Mouse (Mus musculus) kidney, adult 2 months (tissue): ENCODE data around the gene Rdx. TPM values are rescaled to one million over a fixed set of nuclear protein-coding genes. Genes with fewer than 3 reads are reported as not detected.

Experiments
- DNase-seq: peaks from one replicate; pipeline ENCODE4 v3.0.0; 2021
- H3K27ac ChIP-seq: fragments of 200-500 bp; 2 replicates; pipeline ENCODE4 v1.5.1; 2012; ENCODE audit warnings: low read depth, low read length, control low read depth, inconsistent platforms; ENCODE audit not compliant: insufficient read depth
- H3K27me3 ChIP-seq: fragments of 200-500 bp; replicated peaks from 2 replicates; pipeline ENCODE4 v1.6.1; 2012; ENCODE audit warnings: mild to moderate bottlenecking, moderate library complexity, low read length, inconsistent platforms; ENCODE audit not compliant: control insufficient read depth, insufficient read depth
- H3K36me3 ChIP-seq: fragments of 200-500 bp; 2 replicates; pipeline ENCODE4 v1.6.1; 2012; ENCODE audit warnings: mild to moderate bottlenecking, moderate library complexity, low read length, inconsistent platforms; ENCODE audit not compliant: control insufficient read depth, insufficient read depth
- H3K4me1 ChIP-seq: fragments of 200-500 bp; 2 replicates; pipeline ENCODE4 v1.6.1; 2011; ENCODE audit warnings: low read length; ENCODE audit not compliant: control insufficient read depth, insufficient read depth
- H3K4me3 ChIP-seq: fragments of 200-500 bp; 2 replicates; pipeline ENCODE4 v1.5.1; 2011; ENCODE audit warnings: mild to moderate bottlenecking, low read depth, low read length, control low read depth; ENCODE audit not compliant: insufficient read depth
- CTCF ChIP-seq: fragments of 200-500 bp; conservative IDR thresholded peaks from 2 replicates; pipeline ENCODE4 v1.5.1; 2011; ENCODE audit warnings: low read depth, mild to moderate bottlenecking, control low read depth, low read length, moderate library complexity, mixed read lengths; ENCODE audit not compliant: insufficient read depth, insufficient read length
- POLR2A ChIP-seq: fragments of 200-500 bp; IDR thresholded peaks from one replicate; pipeline ENCODE4 v1.6.1; 2011; ENCODE audit warnings: low read depth, low read length, control low read depth
- WGBS: fragments of 180-500 bp; shearing (Covaris S2); methylation state at CpG from one replicate; pipeline ENCODE4 v1.1.7; 2018; 5-methylcytosine and 5-hydroxymethylcytosine counted together
- polyA plus RNA-seq: library from polyadenylated mRNA; depleted of rRNA; stranded (reverse); fragments of >200 nt; gene quantifications from 2 replicates; pipeline ENCODE4 v1.2.3, GENCODE M21; 2012; rRNA removed

Rdx gene
- polyA plus RNA-seq, 1 experiment: 39.2 TPM

DNA sequence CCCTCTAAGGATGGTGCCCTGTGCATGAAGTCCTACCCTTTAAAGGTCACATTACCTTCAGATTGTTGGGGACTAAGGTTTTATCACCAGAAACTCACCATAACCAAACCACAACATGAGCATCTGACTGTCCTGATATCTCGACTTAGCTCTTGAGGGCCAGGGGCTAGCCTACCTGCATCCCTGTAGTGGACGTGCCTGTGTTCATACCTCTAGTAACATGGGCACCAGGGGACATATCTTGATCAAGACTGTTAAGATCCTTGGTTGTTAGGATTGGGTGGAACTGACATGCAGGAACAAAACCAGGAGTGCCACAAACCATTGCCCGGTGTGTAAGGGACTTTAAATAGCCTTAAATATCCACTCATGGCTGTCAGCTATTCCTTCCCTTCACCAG lies 60.2 kb downstream of the Rdx start:
- TF ChIP-seq CTCF: no peak
- TF ChIP-seq POLR2A: no peak
- Histone ChIP-seq H3K27me3 (no peaks in the 10 kb centered on the region), H3K4me3 (no peak overlapping the region), H3K4me1 (no peaks in the 10 kb centered on the region), H3K27ac (no peak overlapping the region), H3K36me3 (no peaks in the 10 kb centered on the region; the same call in 1 of the 2 replicates)
- DNase-seq: no peak
- 95% methylated on average over 3 of the region's 3 CpGs for WGBS

DNA sequence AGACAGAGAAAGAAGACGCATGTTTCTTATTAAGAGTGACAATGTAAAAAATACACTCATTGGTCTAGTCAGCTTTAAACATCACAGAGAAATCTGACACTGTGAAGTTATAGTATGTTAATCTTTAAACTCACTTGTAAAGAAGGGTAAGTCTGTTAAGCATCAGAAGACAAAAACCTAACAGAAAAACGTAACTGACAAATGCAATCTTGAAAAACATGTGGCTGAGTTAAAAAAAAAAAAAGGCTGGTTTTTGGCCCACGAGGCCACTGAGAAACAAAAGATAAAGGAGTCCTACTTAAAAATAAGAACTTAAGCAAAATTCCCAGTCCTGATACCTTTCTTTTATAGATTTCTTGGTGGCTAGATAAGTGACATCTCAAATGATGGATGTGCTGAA lies 63.8 kb downstream of the Rdx start:
- no peak overlapping the region for H3K27ac ChIP-seq
- no peak overlapping the region for H3K4me3 ChIP-seq
- H3K36me3 ChIP-seq: no peaks in the 10 kb centered on the region; the same call in 1 of the 2 replicates
- H3K4me1 ChIP-seq: no peaks in the 10 kb centered on the region
- TF ChIP-seq CTCF: no peak
- TF ChIP-seq POLR2A: no peak
- no peaks in the 10 kb centered on the region for H3K27me3 ChIP-seq
- no peak for DNase-seq
- WGBS: 53% methylated on average over 3 of the region's 3 CpGs

DNA sequence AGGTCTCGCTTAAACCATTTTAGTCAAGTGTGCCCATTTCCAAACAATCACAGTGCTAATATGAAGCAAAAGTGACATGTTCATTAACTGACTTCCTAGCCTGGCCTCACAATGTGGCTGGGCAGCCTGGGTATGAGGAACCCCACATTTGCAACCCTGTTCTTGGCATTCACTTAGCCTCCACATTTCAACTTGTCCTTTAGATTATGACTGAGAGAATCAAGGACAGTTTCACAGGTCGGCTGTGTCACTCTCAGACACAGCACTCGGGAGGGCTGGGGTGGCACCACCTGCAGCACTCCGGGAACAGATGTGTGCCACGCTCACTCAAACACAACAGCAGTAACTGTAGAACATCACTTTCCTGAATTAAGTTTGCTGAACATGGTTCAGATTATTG lies 66.1 kb downstream of the Rdx start:
- Histone ChIP-seq H3K4me3 (no peak overlapping the region), H3K36me3 (peaks cover 2% of the 10 kb centered on the region), H3K27ac (no peak overlapping the region), H3K4me1 (no peaks in the 10 kb centered on the region), H3K27me3 (no peaks in the 10 kb centered on the region)
- no peak for TF ChIP-seq POLR2A
- no peak for TF ChIP-seq CTCF
- DNase-seq: no peak
- WGBS: 91% methylated on average over 5 of the region's 5 CpGs

DNA sequence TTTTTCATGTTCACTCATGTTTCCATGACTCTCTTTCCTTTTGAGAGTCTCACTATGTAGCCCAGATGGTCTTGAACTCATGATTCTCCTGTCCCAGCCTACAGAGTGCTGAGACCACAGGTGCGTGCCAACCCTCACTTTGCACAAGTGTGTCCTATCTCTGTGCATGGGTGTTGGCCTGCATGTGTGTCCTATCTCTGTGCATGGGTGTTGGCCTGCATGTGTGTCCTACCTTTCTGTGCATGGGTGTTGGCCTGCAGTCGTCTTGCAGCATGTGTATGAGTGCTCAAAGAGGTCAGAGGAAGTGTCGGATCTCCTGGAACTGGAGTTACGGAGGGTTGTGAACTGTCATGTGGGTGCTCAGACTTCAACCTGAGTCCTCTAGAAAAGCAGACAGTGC lies 72.2 kb downstream of the Rdx start:
- no peak overlapping the region for H3K27ac ChIP-seq

DNA sequence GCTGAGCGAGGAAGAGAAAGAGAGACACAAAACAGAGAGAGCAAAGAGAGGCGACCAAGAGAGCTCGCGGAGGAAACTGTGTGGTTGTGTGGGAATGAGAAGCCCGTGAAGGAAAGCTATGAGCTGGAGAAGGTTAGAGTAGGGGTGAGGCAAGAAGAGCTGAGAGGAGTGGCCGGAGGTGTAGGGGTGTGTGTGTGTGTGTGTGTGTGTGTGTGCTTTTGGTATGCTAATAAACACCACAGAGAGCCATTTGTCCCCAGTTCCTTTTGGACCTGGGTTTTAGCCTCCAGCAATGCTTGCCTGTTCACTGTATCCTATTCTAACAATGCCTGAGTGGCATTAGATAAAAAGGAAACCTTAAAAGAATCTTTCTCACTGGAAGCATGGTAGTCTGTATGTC lies 78.3 kb downstream of the Rdx start:
- no peak overlapping the region for H3K4me3 ChIP-seq
- H3K4me1 ChIP-seq: no peaks in the 10 kb centered on the region
- WGBS: 95% methylated on average over 6 of the region's 6 CpGs
- TF ChIP-seq POLR2A (no peak), CTCF (no peak)
- H3K27me3 ChIP-seq: no peaks in the 10 kb centered on the region
- no peak for DNase-seq
- peaks cover 4% of the 10 kb centered on the region; the same call in 1 of the 2 replicates for H3K36me3 ChIP-seq
- H3K27ac ChIP-seq: no peak overlapping the region

More for the DNA sequence above, 72.2 kb downstream of the Rdx start:
- Histone ChIP-seq H3K36me3 (peaks cover 4% of the 10 kb centered on the region), H3K4me1 (no peaks in the 10 kb centered on the region), H3K4me3 (no peak overlapping the region), H3K27me3 (no peaks in the 10 kb centered on the region)
- DNase-seq: no peak
- WGBS: 85% methylated on average over 4 of the region's 4 CpGs
- TF ChIP-seq POLR2A (no peak), CTCF (no peak)

DNA sequence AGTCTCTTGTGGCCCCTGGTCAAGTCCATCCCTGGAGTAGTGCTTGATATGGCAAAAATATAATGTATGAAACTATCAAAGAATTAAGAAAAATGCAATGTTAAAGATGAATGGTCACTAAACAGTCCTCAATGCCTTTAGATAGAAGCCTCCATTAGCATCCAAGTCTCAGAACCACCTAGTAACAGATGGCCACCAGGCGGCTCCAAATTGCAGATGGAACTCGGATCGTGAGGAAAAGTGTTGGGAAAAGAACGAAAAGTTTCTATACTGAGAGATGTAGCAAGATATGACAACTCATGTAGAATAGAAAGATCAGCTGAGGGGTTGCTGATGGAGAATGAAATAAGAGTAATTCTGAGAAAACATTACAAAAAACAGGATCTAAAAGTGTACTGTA lies 83.4 kb downstream of the Rdx start:
- peak; percentile 28 for DNase-seq
- Histone ChIP-seq H3K4me3 (no peak overlapping the region), H3K36me3 (peaks cover 4% of the 10 kb centered on the region; the same call in 1 of the 2 replicates), H3K27me3 (no peaks in the 10 kb centered on the region), H3K27ac (no peak overlapping the region), H3K4me1 (0 out of 2 replicates have a peak, but pooled peaks cover 3% of the 10 kb centered on the region)
- WGBS: 63% methylated on average over 4 of the region's 4 CpGs
- TF ChIP-seq CTCF (peak; percentile 33), POLR2A (no peak)

DNA sequence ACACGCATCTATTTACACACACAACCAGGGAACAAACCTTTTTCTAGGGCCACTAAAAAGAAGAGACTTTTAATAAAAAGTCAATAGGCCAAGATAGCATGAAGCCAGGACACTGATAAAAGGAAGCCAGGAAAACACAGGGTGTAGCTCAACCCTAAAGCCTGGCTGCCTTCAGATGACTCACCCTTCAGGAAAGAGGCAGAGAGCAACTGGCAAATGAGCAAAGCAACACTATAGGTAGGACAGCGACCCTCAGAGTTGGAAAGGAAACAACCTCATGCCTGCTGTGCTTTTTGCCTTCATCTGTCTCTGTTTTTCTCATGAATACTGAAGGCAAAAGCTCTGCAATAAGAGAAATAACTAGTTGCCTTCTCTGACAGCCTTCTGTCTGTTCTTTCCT lies 85.8 kb downstream of the Rdx start:
- WGBS: 67% methylated on average over 2 of the region's 2 CpGs
- TF ChIP-seq CTCF (no peak), POLR2A (no peak)
- H3K36me3 ChIP-seq: no peaks in the 10 kb centered on the region; the same call in 1 of the 2 replicates

More for the DNA sequence above, 85.8 kb downstream of the Rdx start:
- DNase-seq: no peak
- H3K4me3 ChIP-seq: no peak overlapping the region
- H3K27me3 ChIP-seq: no peaks in the 10 kb centered on the region
- H3K4me1 ChIP-seq: 0 out of 2 replicates have a peak, but pooled peaks cover 3% of the 10 kb centered on the region
- no peak overlapping the region for H3K27ac ChIP-seq

Other genes starting within 250 kb of the Rdx start
- 156 and 211 TPM in 2 replicates for gene Fdx1, start 83.6 kb upstream of the Rdx start, polyA plus RNA-seq
- 6.0 and 6.3 TPM in 2 replicates for gene Zc3h12c, start 121.4 kb downstream of the Rdx start, polyA plus RNA-seq